Mouse (Mus musculus) liver, embryonic 14.5 days (tissue): ENCODE data around the gene Galnt10.

ENCODE experiments used
- CTCF ChIP-seq: IDR thresholded peaks from 2 replicates; pipeline ENCODE4 v1.5.1; 2016; ENCODE audit warnings: antibody characterized with exemption, low read depth, control low read depth
- EP300 ChIP-seq: IDR thresholded peaks from 2 replicates; pipeline ENCODE4 v1.6.1; 2016; ENCODE audit warnings: antibody characterized with exemption, low read depth

- TF ChIP-seq CTCF (no peak), EP300 (no peak)
Measured at GRCm38 (mm10) chr11:57767171-57767570, 121.9 kb downstream of the Galnt10 start.
